Mouse (Mus musculus): Measurements from ENCODE around the gene Tmem132c. TPM values are rescaled to one million over a fixed set of nuclear protein-coding genes. Genes with fewer than 3 reads are reported as not detected.

Gene Tmem132c
- polyA plus RNA-seq, 1 experiment from 2014 or later = 2.0 TPM

GRCm38 (mm10) chr5:127505697-127506096 lies 264.1 kb downstream of the Tmem132c start:
- Histone ChIP-seq H3K4me3 (replicated peaks) (no peak overlapping the region), H3K36me3 (no peaks in the 10 kb centered on the region), H3K27me3 (replicated peaks) (no peaks in the 10 kb centered on the region), H3K4me1 (no peaks in the 10 kb centered on the region), H3K4me2 (no peak overlapping the region), H3K9ac (no peak overlapping the region), H3K27ac (no peak overlapping the region), H3K9me3 (no peaks in the 10 kb centered on the region)
- no peak for ATAC-seq (ENCODE audit: insufficient read depth, low FRiP score, low read depth)
- 71% methylated on average over 6 of the region's 6 CpGs for WGBS

GRCm38 (mm10) chr5:127511653-127512052 lies 270.0 kb downstream of the Tmem132c start:
- no peaks in the 10 kb centered on the region for H3K9me3 ChIP-seq
- no peaks in the 10 kb centered on the region for H3K4me1 ChIP-seq
- no peak overlapping the region for H3K4me2 ChIP-seq
- no peak overlapping the region for H3K9ac ChIP-seq
- no peaks in the 10 kb centered on the region for H3K27me3 ChIP-seq (replicated peaks)
- ATAC-seq (ENCODE audit: insufficient read depth, low FRiP score, low read depth) = no peak
- H3K4me3 ChIP-seq (replicated peaks) = no peak overlapping the region
- H3K27ac ChIP-seq = no peak overlapping the region
- no peaks in the 10 kb centered on the region for H3K36me3 ChIP-seq
- 82% methylated on average over 6 of the region's 6 CpGs for WGBS

GRCm38 (mm10) chr5:127515960-127516359 lies 274.4 kb downstream of the Tmem132c start:
- ATAC-seq (ENCODE audit: insufficient read depth, low FRiP score, low read depth) = no peak
- Histone ChIP-seq H3K4me1 (no peaks in the 10 kb centered on the region), H3K4me3 (replicated peaks) (no peak overlapping the region), H3K9ac (no peak overlapping the region), H3K27ac (no peak overlapping the region), H3K27me3 (replicated peaks) (no peaks in the 10 kb centered on the region), H3K36me3 (no peaks in the 10 kb centered on the region), H3K9me3 (no peaks in the 10 kb centered on the region), H3K4me2 (no peak overlapping the region)
- WGBS = 83% methylated on average over 9 of the region's 9 CpGs

DNA sequence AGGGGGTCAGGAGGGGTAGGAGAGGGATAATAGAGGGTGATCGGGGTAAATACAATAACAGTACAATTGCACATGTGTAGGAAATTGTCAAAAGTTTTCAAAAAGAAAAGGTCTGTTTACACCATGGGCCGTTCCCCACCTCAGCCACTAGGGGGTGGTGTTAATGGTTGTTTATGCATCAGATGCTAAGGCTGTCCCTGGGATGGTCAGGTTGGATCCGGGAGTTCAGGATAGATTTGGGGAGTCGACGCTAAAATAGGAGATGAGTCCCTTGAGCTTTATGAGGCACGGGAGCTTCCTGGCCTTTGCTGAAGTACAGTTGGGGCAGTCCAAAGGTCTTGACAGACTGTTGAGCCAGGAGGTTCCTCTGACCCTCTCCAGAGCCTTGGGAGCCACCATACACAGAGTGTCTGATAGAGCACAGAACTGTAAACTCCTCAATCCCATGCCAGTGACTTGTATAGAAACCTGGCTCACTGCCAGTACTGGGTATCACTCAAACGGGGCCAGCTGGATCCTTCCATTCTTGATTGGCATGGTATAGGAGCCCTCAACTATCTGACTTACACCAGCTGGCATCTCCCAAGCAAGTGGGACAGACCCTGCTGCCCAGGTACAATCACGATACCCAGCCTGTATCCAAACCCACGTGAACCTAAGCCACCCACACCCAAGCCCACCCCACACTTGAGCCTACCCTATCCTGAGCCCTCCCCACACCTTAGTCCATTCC lies 281.3 kb downstream of the Tmem132c start:
- 59% methylated on average over 9 of the region's 9 CpGs for WGBS

GRCm38 (mm10) chr5:127527344-127527974 lies 285.9 kb downstream of the Tmem132c start:
- no peaks in the 10 kb centered on the region for H3K9me3 ChIP-seq
- H3K4me1 ChIP-seq = no peaks in the 10 kb centered on the region
- no peaks in the 10 kb centered on the region for H3K27me3 ChIP-seq (replicated peaks)
- ATAC-seq (ENCODE audit: insufficient read depth, low FRiP score, low read depth) = no peak
- H3K4me3 ChIP-seq (replicated peaks) = no peak overlapping the region
- H3K4me2 ChIP-seq = no peak overlapping the region
- 69% methylated on average over 10 of the region's 10 CpGs for WGBS
- H3K36me3 ChIP-seq = no peaks in the 10 kb centered on the region
- H3K27ac ChIP-seq = no peak overlapping the region
- no peak overlapping the region for H3K9ac ChIP-seq

More for the DNA sequence above, 281.3 kb downstream of the Tmem132c start:
- no peaks in the 10 kb centered on the region for H3K4me1 ChIP-seq
- no peaks in the 10 kb centered on the region for H3K27me3 ChIP-seq (replicated peaks)
- H3K4me3 ChIP-seq (replicated peaks) = no peak overlapping the region
- H3K36me3 ChIP-seq = no peaks in the 10 kb centered on the region
- H3K27ac ChIP-seq = no peak overlapping the region
- no peak overlapping the region for H3K4me2 ChIP-seq
- no peaks in the 10 kb centered on the region for H3K9me3 ChIP-seq
- no peak overlapping the region for H3K9ac ChIP-seq
- peak; percentile 27; the same call in 1 of the 2 replicates for ATAC-seq (ENCODE audit: insufficient read depth, low FRiP score, low read depth)

- 86% methylated on average over 2 of the region's 2 CpGs for WGBS
- H3K4me2 ChIP-seq = no peak overlapping the region
- ATAC-seq (ENCODE audit: insufficient read depth, low FRiP score, low read depth) = no peak
- no peaks in the 10 kb centered on the region for H3K4me1 ChIP-seq
- H3K36me3 ChIP-seq = no peaks in the 10 kb centered on the region
- H3K27me3 ChIP-seq (replicated peaks) = no peaks in the 10 kb centered on the region
- H3K9ac ChIP-seq = no peak overlapping the region
- no peak overlapping the region for H3K4me3 ChIP-seq (replicated peaks)
- H3K27ac ChIP-seq = no peak overlapping the region
- no peaks in the 10 kb centered on the region for H3K9me3 ChIP-seq
Measured at GRCm38 (mm10) chr5:127537508-127537907, 295.9 kb downstream of the Tmem132c start.

- Histone ChIP-seq H3K4me1 (no peaks in the 10 kb centered on the region), H3K9me3 (no peaks in the 10 kb centered on the region), H3K4me2 (no peak overlapping the region), H3K9ac (no peak overlapping the region), H3K27ac (no peak overlapping the region), H3K4me3 (replicated peaks) (no peak overlapping the region), H3K36me3 (no peaks in the 10 kb centered on the region), H3K27me3 (replicated peaks) (no peaks in the 10 kb centered on the region)
- ATAC-seq (ENCODE audit: insufficient read depth, low FRiP score, low read depth) = no peak
- 87% methylated on average over 5 of the region's 5 CpGs for whole genome bisulfite sequencing
Measured at GRCm38 (mm10) chr5:127546585-127546991, 305.0 kb downstream of the Tmem132c start.

DNA sequence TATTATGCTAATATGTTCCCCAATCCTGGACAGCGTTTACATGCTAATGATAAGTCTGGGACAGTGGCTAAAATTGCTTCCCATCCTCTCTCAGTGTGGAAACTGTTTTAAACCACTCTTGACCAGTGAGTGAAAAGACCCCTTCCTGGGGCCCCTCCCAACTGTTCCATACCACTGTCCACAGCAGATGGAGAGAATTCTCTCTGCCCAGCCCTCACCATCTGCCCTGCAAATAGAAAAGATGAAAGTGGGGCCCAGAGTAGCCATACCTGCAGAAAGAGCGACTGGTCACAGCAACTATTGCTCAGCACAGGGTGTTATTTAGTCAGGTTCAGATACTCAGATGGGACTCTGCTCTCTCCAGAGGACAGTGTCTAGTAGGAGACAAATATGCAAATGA lies 306.5 kb downstream of the Tmem132c start:
- H3K4me1 ChIP-seq = no peaks in the 10 kb centered on the region
- H3K9ac ChIP-seq = no peak overlapping the region
- H3K4me2 ChIP-seq = no peak overlapping the region
- no peak overlapping the region for H3K4me3 ChIP-seq (replicated peaks)
- no peaks in the 10 kb centered on the region for H3K36me3 ChIP-seq
- no peak for ATAC-seq (ENCODE audit: insufficient read depth, low FRiP score, low read depth)
- no peaks in the 10 kb centered on the region for H3K27me3 ChIP-seq (replicated peaks)
- no peaks in the 10 kb centered on the region for H3K9me3 ChIP-seq
- WGBS = 73% methylated on average over 2 of the region's 2 CpGs
- no peak overlapping the region for H3K27ac ChIP-seq

GRCm38 (mm10) chr5:127561086-127561485 lies 319.5 kb downstream of the Tmem132c start:
- Histone ChIP-seq H3K9me3 (no peaks in the 10 kb centered on the region), H3K4me2 (no peak overlapping the region), H3K27ac (no peak overlapping the region), H3K9ac (no peak overlapping the region), H3K4me1 (no peaks in the 10 kb centered on the region), H3K27me3 (replicated peaks) (no peaks in the 10 kb centered on the region), H3K4me3 (replicated peaks) (no peak overlapping the region), H3K36me3 (no peaks in the 10 kb centered on the region)
- no peak for ATAC-seq (ENCODE audit: insufficient read depth, low FRiP score, low read depth)
- WGBS = 85% methylated on average over 3 of the region's 3 CpGs

GRCm38 (mm10) chr5:127567165-127567741 lies 325.6 kb downstream of the Tmem132c start:
- Histone ChIP-seq H3K27ac (no peak overlapping the region), H3K4me3 (replicated peaks) (no peak overlapping the region), H3K4me2 (no peak overlapping the region), H3K9me3 (no peaks in the 10 kb centered on the region), H3K36me3 (no peaks in the 10 kb centered on the region), H3K4me1 (no peaks in the 10 kb centered on the region), H3K9ac (no peak overlapping the region), H3K27me3 (replicated peaks) (no peaks in the 10 kb centered on the region)
- WGBS = 83% methylated on average over 6 of the region's 6 CpGs
- no peak for ATAC-seq (ENCODE audit: insufficient read depth, low FRiP score, low read depth)

GRCm38 (mm10) chr5:127577419-127577818 lies 335.8 kb downstream of the Tmem132c start:
- 53% methylated on average over 8 of the region's 8 CpGs for WGBS
- Histone ChIP-seq H3K4me3 (replicated peaks) (no peak overlapping the region), H3K9ac (no peak overlapping the region), H3K27ac (no peak overlapping the region), H3K27me3 (replicated peaks) (no peaks in the 10 kb centered on the region), H3K36me3 (no peaks in the 10 kb centered on the region), H3K4me2 (no peak overlapping the region), H3K9me3 (no peaks in the 10 kb centered on the region), H3K4me1 (no peaks in the 10 kb centered on the region)
- ATAC-seq (ENCODE audit: insufficient read depth, low FRiP score, low read depth) = no peak

DNA sequence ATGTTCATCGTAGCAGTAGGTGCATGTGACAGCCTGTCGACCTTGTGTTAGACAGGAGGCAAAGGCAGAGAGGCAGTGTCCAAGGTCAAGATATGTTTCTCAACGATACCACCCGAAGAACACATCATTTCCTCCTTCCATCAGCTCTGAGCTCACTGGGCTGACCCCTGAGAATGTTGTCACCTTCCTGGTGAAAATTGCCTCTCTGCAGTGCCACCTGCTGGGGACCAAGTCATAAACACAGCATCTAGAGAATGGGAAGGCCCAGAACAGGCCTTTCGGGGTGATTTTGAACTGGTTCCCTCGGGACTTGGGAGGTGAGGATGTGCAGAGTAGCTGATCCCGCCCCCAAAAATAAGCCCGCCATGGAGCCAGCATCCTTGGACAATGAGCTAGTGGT lies 342.1 kb downstream of the Tmem132c start:
- Histone ChIP-seq H3K9me3 (no peaks in the 10 kb centered on the region), H3K4me1 (no peaks in the 10 kb centered on the region), H3K4me3 (replicated peaks) (no peak overlapping the region), H3K27ac (no peak overlapping the region), H3K9ac (no peak overlapping the region), H3K27me3 (replicated peaks) (no peaks in the 10 kb centered on the region), H3K36me3 (no peaks in the 10 kb centered on the region), H3K4me2 (no peak overlapping the region)
- 82% methylated on average over 8 of the region's 8 CpGs for WGBS
- ATAC-seq (ENCODE audit: insufficient read depth, low FRiP score, low read depth) = no peak

Data from stomach, embryonic 15.5 days (tissue).